Mouse (Mus musculus): Measurements from ENCODE around the gene Use1. TPM values are rescaled to one million over a fixed set of nuclear protein-coding genes. Genes with fewer than 3 reads are reported as not detected.

Use1 gene
- polyA plus RNA-seq, 1 experiment from 2014 or later: 119 TPM

- no peak overlapping the region for H3K27ac ChIP-seq
- H3K27me3 ChIP-seq (replicated peaks): no peaks in the 10 kb centered on the region
- H3K36me3 ChIP-seq (replicated peaks): 0 out of 2 replicates have a peak, but pooled peaks cover 3% of the 10 kb centered on the region
- H3K4me3 ChIP-seq: no peak overlapping the region
- H3K4me1 ChIP-seq: peaks cover 31% of the 10 kb centered on the region
- H3K9ac ChIP-seq: 0 out of 2 replicates have a peak overlapping the region, but pooled peaks have one; percentile 9
- ATAC-seq (replicated peaks): no peak
- no peaks in the 10 kb centered on the region for H3K9me3 ChIP-seq
- H3K4me2 ChIP-seq: 0 out of 2 replicates have a peak overlapping the region, but pooled peaks have one; percentile 80
Observed at GRCm38 (mm10) chr8:71368366-71368765, 1.7 kb downstream of the Use1 start.

GRCm38 (mm10) chr8:71369040-71369718 lies 2.5 kb downstream of the Use1 start:
- H3K4me3 ChIP-seq: no peak overlapping the region
- no peak overlapping the region for H3K9ac ChIP-seq
- H3K4me2 ChIP-seq: no peak overlapping the region
- H3K36me3 ChIP-seq (replicated peaks): 0 out of 2 replicates have a peak, but pooled peaks cover 3% of the 10 kb centered on the region
- no peak overlapping the region for H3K27ac ChIP-seq
- peaks cover 31% of the 10 kb centered on the region for H3K4me1 ChIP-seq
- ATAC-seq (replicated peaks): no peak
- H3K9me3 ChIP-seq: no peaks in the 10 kb centered on the region
- H3K27me3 ChIP-seq (replicated peaks): no peaks in the 10 kb centered on the region
- WGBS: 93% methylated on average over 10 of the region's 10 CpGs

- no peak for ATAC-seq (replicated peaks)
- peak overlapping the region; percentile 52 for H3K4me2 ChIP-seq
- no peaks in the 10 kb centered on the region for H3K9me3 ChIP-seq
- H3K27me3 ChIP-seq (replicated peaks): no peaks in the 10 kb centered on the region
- H3K4me1 ChIP-seq: peaks cover 35% of the 10 kb centered on the region
- 0 out of 2 replicates have a peak, but pooled peaks cover 3% of the 10 kb centered on the region for H3K36me3 ChIP-seq (replicated peaks)
- H3K9ac ChIP-seq: peak overlapping the region; percentile 74
- peak overlapping the region; percentile 90 for H3K27ac ChIP-seq
- peak overlapping the region; percentile 81 for H3K4me3 ChIP-seq
- 33% methylated on average over 5 of the region's 5 CpGs for WGBS
Observed at GRCm38 (mm10) chr8:71370711-71371235, 4.1 kb downstream of the Use1 start.

GRCm38 (mm10) chr8:71371236-71371848 lies 4.7 kb downstream of the Use1 start, which contains the start of gene Ocel1:
Ocel1 (plus strand) TSS chr8:71371298.
- Histone ChIP-seq H3K4me3 (peak within 1 kb of the TSS; percentile 81), H3K27me3 (replicated peaks) (no peaks in the 10 kb centered on the region), H3K36me3 (replicated peaks) (0 out of 2 replicates have a peak, but pooled peaks cover 3% of the 10 kb centered on the region), H3K27ac (peak within 1 kb of the TSS; percentile 90), H3K4me1 (peaks cover 35% of the 10 kb centered on the region), H3K9ac (peak within 1 kb of the TSS; percentile 74), H3K4me2 (peak within 1 kb of the TSS; percentile 52), H3K9me3 (no peaks in the 10 kb centered on the region)
- WGBS: under 1% methylated on average over 61 of the region's 68 CpGs
- ATAC-seq (replicated peaks): peak; percentile 83

GRCm38 (mm10) chr8:71372427-71372826 lies 5.8 kb downstream of the Use1 start:
- H3K27ac ChIP-seq: no peak overlapping the region
- no peak overlapping the region for H3K9ac ChIP-seq
- H3K9me3 ChIP-seq: no peaks in the 10 kb centered on the region
- ATAC-seq (replicated peaks): no peak
- H3K4me2 ChIP-seq: no peak overlapping the region
- H3K4me1 ChIP-seq: peaks cover 41% of the 10 kb centered on the region
- WGBS: 84% methylated on average over 12 of the region's 12 CpGs
- H3K27me3 ChIP-seq (replicated peaks): no peaks in the 10 kb centered on the region
- 0 out of 2 replicates have a peak, but pooled peaks cover 3% of the 10 kb centered on the region for H3K36me3 ChIP-seq (replicated peaks)
- H3K4me3 ChIP-seq: no peak overlapping the region

GRCm38 (mm10) chr8:71373000-71373399 lies 6.4 kb downstream of the Use1 start:
- 89% methylated on average over 3 of the region's 3 CpGs for WGBS
- Histone ChIP-seq H3K9ac (no peak overlapping the region), H3K9me3 (no peaks in the 10 kb centered on the region), H3K36me3 (replicated peaks) (0 out of 2 replicates have a peak, but pooled peaks cover 3% of the 10 kb centered on the region), H3K4me1 (peaks cover 35% of the 10 kb centered on the region), H3K27ac (no peak overlapping the region), H3K4me3 (no peak overlapping the region), H3K4me2 (no peak overlapping the region), H3K27me3 (replicated peaks) (peaks cover 3% of the 10 kb centered on the region; the same call in 1 of the 2 replicates)
- ATAC-seq (replicated peaks): no peak

GRCm38 (mm10) chr8:71374616-71375206 lies 8.1 kb downstream of the Use1 start:
- Histone ChIP-seq H3K27ac (no peak overlapping the region), H3K4me3 (no peak overlapping the region), H3K36me3 (replicated peaks) (no peaks in the 10 kb centered on the region), H3K9me3 (no peaks in the 10 kb centered on the region), H3K9ac (no peak overlapping the region), H3K4me1 (peaks cover 39% of the 10 kb centered on the region), H3K4me2 (0 out of 2 replicates have a peak overlapping the region, but pooled peaks have one; percentile 80), H3K27me3 (replicated peaks) (peaks cover 3% of the 10 kb centered on the region; the same call in 1 of the 2 replicates)
- ATAC-seq (replicated peaks): no peak
- 75% methylated on average over 17 of the region's 17 CpGs for WGBS

- Histone ChIP-seq H3K4me1 (peaks cover 44% of the 10 kb centered on the region), H3K36me3 (replicated peaks) (no peaks in the 10 kb centered on the region), H3K9me3 (no peaks in the 10 kb centered on the region), H3K4me2 (peak overlapping the region; percentile 80), H3K9ac (peak overlapping the region; percentile 49), H3K27ac (peak overlapping the region; percentile 79), H3K27me3 (replicated peaks) (peaks cover 3% of the 10 kb centered on the region; the same call in 1 of the 2 replicates), H3K4me3 (peak overlapping the region; percentile 39)
- ATAC-seq (replicated peaks): peak; percentile 8; the same call in 1 of the 2 replicates
- 4% methylated on average over 61 of the region's 74 CpGs for WGBS
Observed at GRCm38 (mm10) chr8:71375581-71376422, 9.2 kb downstream of the Use1 start.

GRCm38 (mm10) chr8:71376423-71377030 lies 9.9 kb downstream of the Use1 start:
- H3K9me3 ChIP-seq: no peaks in the 10 kb centered on the region
- WGBS: 33% methylated on average over 8 of the region's 8 CpGs
- peak overlapping the region; percentile 80 for H3K4me2 ChIP-seq
- H3K27ac ChIP-seq: peak overlapping the region; percentile 79; the same call in 1 of the 2 replicates
- no peaks in the 10 kb centered on the region for H3K36me3 ChIP-seq (replicated peaks)
- peak overlapping the region; percentile 39 for H3K4me3 ChIP-seq
- ATAC-seq (replicated peaks): no peak
- peaks cover 50% of the 10 kb centered on the region for H3K4me1 ChIP-seq
- peak overlapping the region; percentile 49; the same call in 1 of the 2 replicates for H3K9ac ChIP-seq
- H3K27me3 ChIP-seq (replicated peaks): peaks cover 3% of the 10 kb centered on the region; the same call in 1 of the 2 replicates

GRCm38 (mm10) chr8:71379008-71379407 lies 12.4 kb downstream of the Use1 start:
- H3K27me3 ChIP-seq (replicated peaks): peaks cover 3% of the 10 kb centered on the region; the same call in 1 of the 2 replicates
- H3K9ac ChIP-seq: 0 out of 2 replicates have a peak overlapping the region, but pooled peaks have one; percentile 76
- H3K4me1 ChIP-seq: peaks cover 54% of the 10 kb centered on the region
- H3K9me3 ChIP-seq: no peaks in the 10 kb centered on the region
- peak overlapping the region; percentile 93 for H3K4me2 ChIP-seq
- no peak for ATAC-seq (replicated peaks)
- no peaks in the 10 kb centered on the region for H3K36me3 ChIP-seq (replicated peaks)
- 26% methylated on average over 4 of the region's 4 CpGs for WGBS
- H3K27ac ChIP-seq: no peak overlapping the region
- H3K4me3 ChIP-seq: peak overlapping the region; percentile 74; the same call in 1 of the 2 replicates

Data from midbrain, embryonic 15.5 days (tissue).